Mouse (Mus musculus) megakaryocyte, embryonic 14.5 days (primary cell): Measurements from ENCODE around the gene Pon1.

Experiments
- FLI1 ChIP-seq: IDR thresholded peaks from 2 replicates; pipeline ENCODE4 v1.6.1; 2012; ENCODE audit warnings: low read length, inconsistent platforms, mixed read lengths
- GATA1 ChIP-seq: IDR thresholded peaks from 3 replicates; pipeline ENCODE4 v1.6.1; 2012; ENCODE audit warnings: mixed read lengths, low read length, inconsistent platforms, borderline replicate concordance

GRCm38 (mm10) chr6:5189507-5189906 is 4.2 kb downstream of the Pon1 start:
- TF ChIP-seq GATA1 (no peak), FLI1 (no peak)
